Mouse (Mus musculus) CH12.LX (cell line): ENCODE results near the gene Trp53rka. TPM values are rescaled to one million over a fixed set of nuclear protein-coding genes. Genes with fewer than 3 reads are reported as not detected.

Experiments
- DNase-seq: peaks from one replicate; pipeline ENCODE4 v3.0.0-alpha.2; 2013; ENCODE audit errors: extremely low read depth
- H3K27ac ChIP-seq: 2 replicates; pipeline ENCODE4 v1.5.1; 2012; ENCODE audit warnings: low read depth, mild to moderate bottlenecking, control low read depth, moderate library complexity; ENCODE audit not compliant: insufficient read depth
- H3K27me3 ChIP-seq: replicated peaks from 2 replicates; pipeline ENCODE3; 2012; ENCODE audit warnings: inconsistent platforms
- H3K36me3 ChIP-seq, 2 experiments: replicated peaks in 1 of 2; 2 replicates each; pipeline versions ENCODE3 to v1.6.1; 2012; ENCODE audit warnings: inconsistent platforms in 1 of 2, low read length in 1 of 2, mild to moderate bottlenecking in 1 of 2, mixed read lengths in 1 of 2, moderate library complexity in 1 of 2; ENCODE audit not compliant: control insufficient read depth in 1 of 2, insufficient read depth in 1 of 2
- H3K4me1 ChIP-seq, 2 experiments: 2 replicates each; pipeline ENCODE4 v1.6.1; 2012; ENCODE audit warnings: inconsistent platforms in 1 of 2, moderate library complexity in 1 of 2; ENCODE audit not compliant: insufficient read depth in 2 of 2, control insufficient read depth in 1 of 2
- H3K4me2 ChIP-seq: 2 replicates; pipeline ENCODE4 v1.6.1; 2012; ENCODE audit warnings: low read depth, mild to moderate bottlenecking, control low read depth; ENCODE audit not compliant: poor library complexity, insufficient read depth, severe bottlenecking
- H3K4me3 ChIP-seq, 3 experiments: fragments of 150-350 bp in 1 of 3; sonication (generic) in 1 of 3; replicated peaks in 1 of 3; 2 replicates each; pipeline versions ENCODE3 to v1.5.1; 2011 to 2012; ENCODE audit warnings: low read depth in 2 of 3, low read length in 2 of 3, mild to moderate bottlenecking in 2 of 3, moderate library complexity in 2 of 3, control low read depth in 1 of 3, improper control_type of control experiment in 1 of 3, inconsistent platforms in 1 of 3, mixed read lengths in 1 of 3; ENCODE audit not compliant: poor library complexity in 1 of 3
- H3K79me2 ChIP-seq: replicated peaks from 2 replicates; pipeline ENCODE4 v1.6.1; 2012; ENCODE audit warnings: mild to moderate bottlenecking, moderate library complexity; ENCODE audit not compliant: control insufficient read depth, poor library complexity, insufficient read depth, severe bottlenecking; ENCODE audit errors: extremely low read depth
- H3K9ac ChIP-seq: 2 replicates; pipeline ENCODE4 v1.6.1; 2012; ENCODE audit warnings: low read depth, mild to moderate bottlenecking, control low read depth, moderate library complexity; ENCODE audit not compliant: insufficient read depth
- H3K9me3 ChIP-seq: replicated peaks from 2 replicates; pipeline ENCODE3; 2012; ENCODE audit warnings: low read length, inconsistent platforms, mixed read lengths
- CHD1 ChIP-seq: IDR thresholded peaks from 2 replicates; pipeline ENCODE4 v1.6.1; 2012; ENCODE audit warnings: low read depth, low read length, improper control_type of control experiment, inconsistent platforms
- CTCF ChIP-seq, 2 experiments: IDR thresholded peaks in 1 of 2; conservative IDR thresholded peaks in 1 of 2; 2 replicates each; pipeline ENCODE4 v1.5.1; 2011 to 2012; ENCODE audit warnings: low read depth in 2 of 2, low read length in 2 of 2, improper control_type of control experiment in 1 of 2, inconsistent platforms in 1 of 2, mild to moderate bottlenecking in 1 of 2, moderate library complexity in 1 of 2
- JUND ChIP-seq: conservative IDR thresholded peaks from 2 replicates; pipeline ENCODE4 v1.6.1; 2011; ENCODE audit warnings: low read depth, low read length, improper control_type of control experiment
- MEF2A ChIP-seq: IDR thresholded peaks from 2 replicates; pipeline ENCODE4 v1.6.1; 2014; ENCODE audit warnings: low read depth, mild to moderate bottlenecking, inconsistent platforms, low read length, improper control_type of control experiment, borderline replicate concordance
- MYC ChIP-seq: IDR thresholded peaks from 2 replicates; pipeline ENCODE4 v1.6.1; 2011; ENCODE audit warnings: low read depth, mild to moderate bottlenecking, improper control_type of control experiment, low read length
- NELFE ChIP-seq: IDR thresholded peaks from 2 replicates; pipeline ENCODE4 v1.6.1; 2011; ENCODE audit warnings: low read depth, low read length, improper control_type of control experiment
- PAX5 ChIP-seq: IDR thresholded peaks from 2 replicates; pipeline ENCODE4 v1.6.1; 2012; ENCODE audit warnings: low read length, inconsistent platforms, mixed read lengths
- RAD21 ChIP-seq: IDR thresholded peaks from 2 replicates; pipeline ENCODE4 v1.6.1; 2011; ENCODE audit warnings: low read depth, mild to moderate bottlenecking, low read length, improper control_type of control experiment, moderate library complexity
- RCOR1 ChIP-seq: conservative IDR thresholded peaks from 2 replicates; pipeline ENCODE4 v1.6.1; 2012; ENCODE audit warnings: low read depth, mild to moderate bottlenecking, inconsistent platforms, low read length, improper control_type of control experiment
- TBP ChIP-seq: conservative IDR thresholded peaks from 2 replicates; pipeline ENCODE4 v1.6.1; 2011; ENCODE audit warnings: low read depth, low read length, improper control_type of control experiment
- UBTF ChIP-seq: IDR thresholded peaks from 2 replicates; pipeline ENCODE4 v1.6.1; 2012; ENCODE audit warnings: low read depth, mild to moderate bottlenecking, inconsistent platforms, low read length, improper control_type of control experiment, moderate library complexity
- USF2 ChIP-seq: conservative IDR thresholded peaks from 2 replicates; pipeline ENCODE4 v1.6.1; 2011; ENCODE audit warnings: low read depth, low read length, improper control_type of control experiment
- ZC3H11A ChIP-seq: IDR thresholded peaks from 2 replicates; pipeline ENCODE4 v1.6.1; 2012; ENCODE audit warnings: low read depth, mild to moderate bottlenecking, inconsistent platforms, low read length, improper control_type of control experiment
- dilution Hi-C: fragments of 300-500 bp; cut with MboI; formaldehyde crosslinking; loops from 2 replicates; pipeline ENCODE4 v1.14.3; 2020; ENCODE audit warnings: low sequenced_read_pairs; ENCODE audit not compliant: extremely low pct_unique_long_range_greater_than_20kb, extremely low pct_ligation_motif_present
- in situ Hi-C: fragments of 300-500 bp; cut with MboI; formaldehyde crosslinking; loops from 3 replicates; pipeline ENCODE4 v1.14.3; 2019; ENCODE audit warnings: low sequenced_read_pairs, low pct_ligation_motif_present, low pct_unique_long_range_greater_than_20kb, mixed read lengths
- polyA plus RNA-seq: library from polyadenylated mRNA; unstranded; fragments of >175 nt; gene quantifications from 2 replicates; pipeline ENCODE4 v1.2.1, GENCODE M21; 2012; ENCODE audit warnings: low read depth; ENCODE audit not compliant: insufficient read length
- total RNA-seq, 2 experiments: library from RNA; depleted of rRNA; stranded (reverse); fragments of 300-350 nt in 1 of 2; fragments of >200 nt in 1 of 2; gene quantifications; 2 replicates each; pipeline ENCODE4 v1.2.3; 2012 to 2014

The Trp53rka gene
- total and polyA plus RNA-seq, 3 experiments = 13.0 to 17.5 (median 16.0) TPM

- DNase-seq = no peak
- no peak overlapping the region for H3K27ac ChIP-seq
- dilution Hi-C loops (no loop called here), in situ Hi-C loops (no loop called here)
- no peak overlapping the region for H3K4me3 ChIP-seq
- TF ChIP-seq MYC (no peak), NELFE (no peak), RAD21 (no peak), RCOR1 (no peak), TBP (no peak), ZC3H11A (no peak), USF2 (no peak), CHD1 (no peak), JUND (no peak)
- peaks cover 12% of the 10 kb centered on the region for H3K9me3 ChIP-seq
- H3K27me3 ChIP-seq = peaks cover 68% of the 10 kb centered on the region
- no peak overlapping the region for H3K4me2 ChIP-seq
- H3K36me3 ChIP-seq = no peaks in the 10 kb centered on the region
- no peaks in the 10 kb centered on the region for H3K79me2 ChIP-seq
- peaks cover 3 to 11% of the 10 kb centered on the region in 2 experiments; a peak in 3 of 4 replicates for H3K4me1 ChIP-seq
- no peak overlapping the region for H3K9ac ChIP-seq
Measured at GRCm38 (mm10) chr2:165497706-165498275, 4.7 kb upstream of the Trp53rka start.

DNA sequence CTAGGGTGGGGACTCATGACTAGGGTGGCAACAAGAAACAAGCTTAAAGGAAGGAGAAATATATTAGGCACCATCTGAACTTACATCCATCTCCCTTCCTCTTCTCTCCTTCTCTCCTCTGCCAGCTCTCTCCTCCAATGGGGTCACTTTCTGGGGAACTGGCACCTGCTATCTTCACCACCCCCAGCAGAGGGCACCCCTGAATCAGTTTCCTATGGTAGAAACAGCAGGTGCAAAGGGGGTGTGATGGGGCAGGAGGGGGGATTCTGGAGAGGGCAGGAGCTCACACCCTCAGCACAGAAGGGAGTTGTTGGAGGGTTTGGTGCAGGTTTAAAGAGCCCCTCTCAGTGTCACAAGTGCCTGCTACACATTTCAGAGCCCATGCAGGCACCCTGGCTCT, 3.1 kb upstream of the Trp53rka start:
- H3K4me1 ChIP-seq = peaks cover 3 to 17% of the 10 kb centered on the region in 2 experiments; a peak in 3 of 4 replicates
- in situ Hi-C loops (no loop called here), dilution Hi-C loops (no loop called here)
- no peak for TF ChIP-seq ZC3H11A
- TF ChIP-seq UBTF = no peak
- TF ChIP-seq CTCF (conservative IDR thresholded peaks at IDR 0.05 in 1 of 2, IDR thresholded peaks at IDR 0.05 in 1 of 2; ENCODE audit: low read depth in 2 of 2, low read length in 2 of 2) = peak; percentile 17 to 61; a peak in 2 of 4 replicates
- peak; percentile 37 for TF ChIP-seq RAD21
- no peak for TF ChIP-seq MEF2A
- no peak overlapping the region for H3K4me3 ChIP-seq
- H3K27ac ChIP-seq = no peak overlapping the region
- peak; percentile 33 for DNase-seq
- peaks cover 5% of the 10 kb centered on the region; the same call in 1 of the 2 replicates for H3K79me2 ChIP-seq
- H3K4me2 ChIP-seq = no peak overlapping the region
- H3K27me3 ChIP-seq = peaks cover 55% of the 10 kb centered on the region
- H3K9ac ChIP-seq = no peak overlapping the region
- peaks cover 12% of the 10 kb centered on the region for H3K9me3 ChIP-seq
- no peaks in the 10 kb centered on the region for H3K36me3 ChIP-seq

DNA sequence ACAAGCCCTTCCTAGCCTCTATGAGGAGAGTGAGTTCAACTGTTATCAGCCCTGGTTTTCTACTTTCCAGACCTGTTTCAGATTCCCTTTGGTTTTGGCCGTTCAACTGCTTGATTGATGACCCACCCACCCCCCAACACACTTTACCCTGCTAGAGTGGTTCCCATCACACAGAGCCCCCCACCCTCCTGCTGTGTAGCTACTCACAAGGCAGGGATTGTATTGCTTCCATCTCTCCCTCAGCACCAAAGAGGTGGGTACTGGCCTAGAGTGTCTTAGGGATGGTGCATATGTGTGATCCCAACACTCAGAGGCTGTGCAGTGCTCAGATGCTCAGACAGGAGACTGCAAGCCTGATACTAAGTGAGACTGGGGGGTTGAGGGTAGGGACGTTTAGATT, 1.4 kb upstream of the Trp53rka start:
- DNase-seq = no peak
- H3K27ac ChIP-seq = no peak overlapping the region
- H3K4me2 ChIP-seq = no peak overlapping the region
- dilution Hi-C loops (no loop called here), in situ Hi-C loops (no loop called here)
- H3K4me3 ChIP-seq = no peak overlapping the region
- H3K4me1 ChIP-seq = peaks cover 3 to 17% of the 10 kb centered on the region in 2 experiments; a peak in 3 of 4 replicates
- no peak overlapping the region for H3K9ac ChIP-seq
- peaks cover 38% of the 10 kb centered on the region for H3K27me3 ChIP-seq
- peaks cover 12% of the 10 kb centered on the region for H3K9me3 ChIP-seq
- peaks cover 5% of the 10 kb centered on the region; the same call in 1 of the 2 replicates for H3K79me2 ChIP-seq
- TF ChIP-seq CTCF (conservative IDR thresholded peaks at IDR 0.05 in 1 of 2, IDR thresholded peaks at IDR 0.05 in 1 of 2; ENCODE audit: low read depth in 2 of 2, low read length in 2 of 2) (no peak), PAX5 (no peak)
- H3K36me3 ChIP-seq = peaks cover 12 to 15% of the 10 kb centered on the region in 2 experiments
